Mouse (Mus musculus) midbrain, embryonic 10.5 days (tissue): ENCODE data around the gene Zc2hc1c. TPM values are rescaled to one million over a fixed set of nuclear protein-coding genes. Genes with fewer than 3 reads are reported as not detected.

ENCODE experiments used
- DNase-seq: peaks from one replicate; pipeline ENCODE4 v3.0.0-alpha.2; 2017; ENCODE audit warnings: low spot score
- H3K27ac ChIP-seq: fragments of 300-500 bp; sonication (generic); replicated peaks from 2 replicates; pipeline ENCODE4 v1.5.1; 2016; ENCODE audit warnings: mild to moderate bottlenecking
- H3K27me3 ChIP-seq: fragments of 300-500 bp; sonication (generic); 2 replicates; pipeline ENCODE4 v1.6.1; 2016; ENCODE audit warnings: low read depth, mild to moderate bottlenecking; ENCODE audit not compliant: poor library complexity, severe bottlenecking
- H3K36me3 ChIP-seq: fragments of 300-500 bp; sonication (generic); 2 replicates; pipeline ENCODE4 v1.6.1; 2016; ENCODE audit warnings: mild to moderate bottlenecking, moderate library complexity
- H3K4me1 ChIP-seq: fragments of 300-500 bp; sonication (generic); 2 replicates; pipeline ENCODE4 v1.6.1; 2016
- H3K4me3 ChIP-seq: fragments of 300-500 bp; sonication (generic); 2 replicates; pipeline ENCODE4 v1.5.1; 2016; ENCODE audit warnings: mild to moderate bottlenecking, moderate library complexity
- H3K9me3 ChIP-seq: fragments of 300-500 bp; sonication (generic); replicated peaks from 2 replicates; pipeline ENCODE4 v1.6.1; 2016; ENCODE audit warnings: mild to moderate bottlenecking
- WGBS: fragments of 180-500 bp; shearing (Covaris S2); methylation state at CpG from one replicate; pipeline ENCODE4 v1.1.7; 2016; 5-methylcytosine and 5-hydroxymethylcytosine counted together
- polyA plus RNA-seq: library from polyadenylated mRNA; unstranded; fragments of >200 nt; fragmentation: Nextera tagmentation; extraction: Ambion mirVana; gene quantifications from 2 replicates; pipeline ENCODE4 v1.2.1, GENCODE M21; 2016

Zc2hc1c gene
- polyA plus RNA-seq, 1 experiment from 2014 or later = 1.5 TPM

GRCm38 (mm10) chr12:85289157-85290000 is 988 bp downstream of the Zc2hc1c start:
- Histone ChIP-seq H3K4me1 (peaks cover 22% of the 10 kb centered on the region), H3K9me3 (peaks cover 7% of the 10 kb centered on the region; the same call in 1 of the 2 replicates), H3K27ac (peak overlapping the region; percentile 81), H3K4me3 (peak overlapping the region; percentile 65), H3K27me3 (peaks cover 28% of the 10 kb centered on the region), H3K36me3 (no peaks in the 10 kb centered on the region)
- 66% methylated on average over 24 of the region's 24 CpGs for WGBS
- DNase-seq = no peak

- Histone ChIP-seq H3K9me3 (peaks cover 10% of the 10 kb centered on the region; the same call in 1 of the 2 replicates), H3K36me3 (no peaks in the 10 kb centered on the region), H3K27ac (no peak overlapping the region), H3K4me1 (peaks cover 22% of the 10 kb centered on the region), H3K4me3 (no peak overlapping the region), H3K27me3 (peaks cover 28% of the 10 kb centered on the region)
- no peak for DNase-seq
- WGBS = 85% methylated on average over 10 of the region's 10 CpGs
Measured at GRCm38 (mm10) chr12:85290633-85291032, 2.2 kb downstream of the Zc2hc1c start.

GRCm38 (mm10) chr12:85291541-85291940 is 3.1 kb downstream of the Zc2hc1c start:
- Histone ChIP-seq H3K4me3 (no peak overlapping the region), H3K36me3 (no peaks in the 10 kb centered on the region), H3K4me1 (peaks cover 22% of the 10 kb centered on the region), H3K27ac (no peak overlapping the region), H3K9me3 (peaks cover 10% of the 10 kb centered on the region; the same call in 1 of the 2 replicates), H3K27me3 (peaks cover 28% of the 10 kb centered on the region)
- DNase-seq = no peak

DNA sequence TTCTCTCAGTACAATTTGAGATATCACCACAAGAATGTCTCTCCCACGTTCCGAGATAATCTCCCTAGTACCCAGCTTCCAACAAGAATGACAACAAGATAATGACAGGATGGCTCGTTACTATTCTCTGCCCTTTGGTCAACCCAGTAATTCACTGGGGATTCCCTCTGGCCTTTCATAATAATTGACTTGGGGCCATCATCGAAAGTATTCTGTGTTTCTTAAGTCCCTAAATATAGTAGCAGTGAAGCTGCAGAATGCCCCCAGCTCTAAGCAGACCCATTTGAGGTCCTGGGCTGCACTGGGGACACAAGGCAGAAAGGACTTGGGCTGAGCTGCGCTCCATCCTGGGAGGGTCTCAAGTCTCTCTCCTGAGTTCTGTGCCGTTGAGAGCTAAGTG is 3.9 kb downstream of the Zc2hc1c start:
- DNase-seq = no peak
- 88% methylated on average over 6 of the region's 6 CpGs for WGBS
- H3K27me3 ChIP-seq = peaks cover 23% of the 10 kb centered on the region
- H3K4me3 ChIP-seq = no peak overlapping the region
- no peaks in the 10 kb centered on the region for H3K36me3 ChIP-seq
- peaks cover 10% of the 10 kb centered on the region; the same call in 1 of the 2 replicates for H3K9me3 ChIP-seq
- H3K27ac ChIP-seq = no peak overlapping the region
- peaks cover 22% of the 10 kb centered on the region for H3K4me1 ChIP-seq

GRCm38 (mm10) chr12:85292906-85293305 is 4.5 kb downstream of the Zc2hc1c start:
- Histone ChIP-seq H3K27ac (no peak overlapping the region), H3K27me3 (peaks cover 23% of the 10 kb centered on the region), H3K4me3 (no peak overlapping the region), H3K9me3 (peaks cover 10% of the 10 kb centered on the region; the same call in 1 of the 2 replicates), H3K4me1 (peaks cover 21% of the 10 kb centered on the region), H3K36me3 (peaks cover 4% of the 10 kb centered on the region)
- no peak for DNase-seq

DNA sequence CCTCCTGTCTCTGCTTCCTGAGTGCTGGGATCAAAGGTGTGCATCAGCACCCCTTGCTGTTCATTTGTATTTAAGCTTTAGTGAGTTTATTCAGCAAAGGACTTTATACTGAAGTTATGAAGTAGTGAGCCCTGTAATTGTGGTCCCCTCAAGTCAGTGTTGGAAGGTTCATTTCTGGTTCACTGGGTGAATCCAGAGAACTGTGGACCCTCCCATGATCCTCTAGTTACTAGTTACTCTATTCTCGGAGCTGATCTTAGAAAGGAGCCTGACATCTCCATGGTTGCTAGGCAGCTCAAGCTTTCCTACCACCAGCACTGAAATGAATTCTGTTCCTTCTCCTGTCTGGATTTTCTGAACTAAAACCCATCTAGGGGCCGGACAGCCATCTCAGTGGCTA is 7.1 kb downstream of the Zc2hc1c start:
- peaks cover 29% of the 10 kb centered on the region for H3K36me3 ChIP-seq
- H3K4me3 ChIP-seq = no peak overlapping the region
- peaks cover 5% of the 10 kb centered on the region; the same call in 1 of the 2 replicates for H3K27me3 ChIP-seq
- H3K4me1 ChIP-seq = 0 out of 2 replicates have a peak, but pooled peaks cover 3% of the 10 kb centered on the region
- peaks cover 10% of the 10 kb centered on the region; the same call in 1 of the 2 replicates for H3K9me3 ChIP-seq
- H3K27ac ChIP-seq = no peak overlapping the region
- DNase-seq = no peak
- 89% methylated on average over 2 of the region's 2 CpGs for WGBS

DNA sequence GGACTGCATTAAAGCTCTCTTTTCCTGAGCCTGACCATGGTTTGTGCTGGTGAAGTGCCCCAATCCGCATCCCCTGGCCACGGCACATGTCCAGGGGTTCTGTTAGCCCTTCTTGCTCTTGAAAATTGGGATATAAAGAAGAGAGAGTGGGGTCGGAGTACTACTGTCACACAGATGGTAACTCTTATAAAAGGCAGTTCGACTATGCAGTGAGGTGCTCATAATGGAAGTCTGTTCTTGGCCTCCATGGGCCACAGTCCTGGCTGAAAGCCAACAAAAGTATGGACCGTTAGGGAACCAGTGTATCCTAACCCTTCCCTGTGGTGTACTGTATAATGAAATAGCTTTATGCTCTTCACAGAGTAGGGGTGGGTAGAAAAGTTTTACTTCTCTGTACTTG is 8.5 kb downstream of the Zc2hc1c start:
- no peak overlapping the region for H3K27ac ChIP-seq
- WGBS = 87% methylated on average over 5 of the region's 5 CpGs
- H3K27me3 ChIP-seq = no peaks in the 10 kb centered on the region
- H3K9me3 ChIP-seq = peaks cover 10% of the 10 kb centered on the region; the same call in 1 of the 2 replicates
- H3K36me3 ChIP-seq = peaks cover 43% of the 10 kb centered on the region
- no peaks in the 10 kb centered on the region for H3K4me1 ChIP-seq
- DNase-seq = no peak
- H3K4me3 ChIP-seq = no peak overlapping the region

DNA sequence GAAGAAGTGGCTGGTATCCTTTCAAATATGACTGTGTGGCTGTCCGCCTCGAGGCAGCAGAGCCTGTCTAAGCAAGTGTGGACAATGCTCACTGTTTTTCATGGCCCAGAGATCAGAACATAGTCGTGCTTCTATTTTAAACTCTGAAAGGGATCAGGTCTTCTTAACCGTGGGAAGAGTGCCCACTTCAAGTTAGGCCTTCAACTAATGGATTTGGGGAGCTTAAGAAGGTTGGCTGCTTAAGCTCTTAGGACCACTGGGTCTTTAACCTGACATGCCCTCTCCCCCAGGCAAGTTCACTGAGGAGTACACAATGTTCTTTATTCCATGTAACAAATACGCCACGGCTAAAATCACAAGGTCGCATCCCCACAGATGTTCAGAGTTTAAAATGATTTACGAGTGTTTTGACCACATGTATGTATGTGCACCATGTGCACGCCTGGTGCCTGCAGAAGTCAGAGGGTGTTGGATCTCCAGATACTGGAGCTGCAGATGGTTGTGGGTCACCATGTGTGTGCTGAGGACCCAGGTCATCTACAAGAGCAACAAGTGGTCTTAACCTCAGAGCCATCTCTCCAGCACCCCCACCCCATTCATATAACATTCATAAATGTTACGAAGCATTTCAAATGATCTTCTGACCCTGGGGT is 9.1 kb downstream of the Zc2hc1c start:
- no peak for DNase-seq
- no peaks in the 10 kb centered on the region for H3K4me1 ChIP-seq
- WGBS = 84% methylated on average over 10 of the region's 10 CpGs
- no peak overlapping the region for H3K4me3 ChIP-seq
- H3K27me3 ChIP-seq = no peaks in the 10 kb centered on the region
- peaks cover 49% of the 10 kb centered on the region for H3K36me3 ChIP-seq
- peaks cover 10% of the 10 kb centered on the region; the same call in 1 of the 2 replicates for H3K9me3 ChIP-seq
- H3K27ac ChIP-seq = no peak overlapping the region

- no peak overlapping the region for H3K27ac ChIP-seq
- no peaks in the 10 kb centered on the region for H3K27me3 ChIP-seq
- no peak overlapping the region for H3K4me3 ChIP-seq
- no peak for DNase-seq
- peaks cover 57% of the 10 kb centered on the region for H3K36me3 ChIP-seq
- no peaks in the 10 kb centered on the region for H3K4me1 ChIP-seq
- H3K9me3 ChIP-seq = peaks cover 10% of the 10 kb centered on the region; the same call in 1 of the 2 replicates
- WGBS = 90% methylated on average over 11 of the region's 11 CpGs
Measured at GRCm38 (mm10) chr12:85298127-85298834, 9.9 kb downstream of the Zc2hc1c start.

DNA sequence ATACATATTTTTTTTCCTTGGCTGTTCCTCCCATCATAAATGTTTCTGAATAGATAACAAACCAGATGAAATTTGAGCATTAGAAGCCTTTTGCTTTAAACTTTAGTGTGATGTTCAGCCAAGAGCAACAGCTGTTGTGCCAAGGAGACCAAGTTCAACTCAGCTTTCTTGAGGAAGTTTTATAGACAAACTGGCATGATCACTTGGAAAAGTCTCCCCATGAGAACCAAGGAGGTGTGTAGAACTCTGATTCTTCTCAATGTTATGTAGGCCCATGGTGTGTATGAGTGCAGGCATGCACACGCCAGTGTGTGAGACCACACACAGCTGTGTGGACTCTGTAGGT is 10.4 kb downstream of the Zc2hc1c start:
- no peaks in the 10 kb centered on the region for H3K4me1 ChIP-seq
- no peak overlapping the region for H3K4me3 ChIP-seq
- H3K36me3 ChIP-seq = peaks cover 62% of the 10 kb centered on the region
- WGBS = 81% methylated on average over 1 of the region's 1 CpGs
- DNase-seq = no peak
- no peak overlapping the region for H3K27ac ChIP-seq
- peaks cover 8% of the 10 kb centered on the region; the same call in 1 of the 2 replicates for H3K9me3 ChIP-seq
- H3K27me3 ChIP-seq = no peaks in the 10 kb centered on the region

- H3K9me3 ChIP-seq = no peaks in the 10 kb centered on the region
- 87% methylated on average over 2 of the region's 2 CpGs for WGBS
- DNase-seq = no peak
Measured at GRCm38 (mm10) chr12:85303256-85303655, 14.9 kb downstream of the Zc2hc1c start.

DNA sequence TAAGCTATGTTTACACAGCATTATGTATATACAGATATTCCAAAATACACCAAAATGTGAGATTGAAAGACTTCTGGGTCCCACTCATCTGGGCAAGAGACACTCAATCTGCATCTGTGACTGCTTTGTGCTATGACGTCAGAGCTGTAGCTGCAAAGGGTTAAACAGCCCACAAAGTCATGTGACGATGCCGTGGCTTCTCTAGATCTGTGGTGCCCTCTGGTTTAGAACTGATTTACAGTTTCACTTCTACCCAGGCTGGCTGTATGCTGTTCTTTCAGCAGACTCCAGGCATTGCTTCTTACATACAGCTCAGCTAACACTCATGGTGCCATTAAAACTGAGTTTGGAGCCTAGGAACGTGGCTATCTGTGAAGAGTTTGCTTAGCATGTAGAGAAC is 16.3 kb downstream of the Zc2hc1c start:
- DNase-seq = no peak
- 84% methylated on average over 4 of the region's 4 CpGs for WGBS
- no peak overlapping the region for H3K4me3 ChIP-seq
- H3K27ac ChIP-seq = no peak overlapping the region
- H3K36me3 ChIP-seq = peaks cover 100% of the 10 kb centered on the region
- no peaks in the 10 kb centered on the region for H3K27me3 ChIP-seq
- H3K4me1 ChIP-seq = no peaks in the 10 kb centered on the region
- H3K9me3 ChIP-seq = no peaks in the 10 kb centered on the region

More at GRCm38 (mm10) chr12:85303256-85303655, 14.9 kb downstream of the Zc2hc1c start:
- no peak overlapping the region for H3K27ac ChIP-seq
- no peak overlapping the region for H3K4me3 ChIP-seq
- H3K4me1 ChIP-seq = no peaks in the 10 kb centered on the region
- H3K36me3 ChIP-seq = peaks cover 99% of the 10 kb centered on the region
- no peaks in the 10 kb centered on the region for H3K27me3 ChIP-seq
